Mouse (Mus musculus): ENCODE measurements around the gene Sp7. TPM values are rescaled to one million over a fixed set of nuclear protein-coding genes. Genes with fewer than 3 reads are reported as not detected.

Gene Sp7
- not detected for total RNA-seq (2023)

GRCm38 (mm10) chr15:102366733-102367344, at the start of gene Sp7:
Gene Sp7 (minus strand): TSS chr15:102367182.

GRCm38 (mm10) chr15:102405489-102406195, 38.7 kb upstream of the Sp7 start, which contains the start of gene Sp1:
Gene Sp1 (plus strand): TSS chr15:102406143.

GRCm38 (mm10) chr15:102350138-102350941, 16.6 kb downstream of the Sp7 start, which contains the start of gene Aaas:
Gene Aaas (minus strand): TSS chr15:102350771.

GRCm38 (mm10) chr15:102331610-102332015, 35.4 kb downstream of the Sp7 start, which contains the start of gene Myg1:
Gene Myg1 (plus strand): TSS chr15:102331709.

GRCm38 (mm10) chr15:102326022-102326576, 40.9 kb downstream of the Sp7 start, which contains the start of gene Pfdn5:
Gene Pfdn5 (plus strand): TSS chr15:102326116.

Other genes with a start within 250 kb of the Sp7 start
- gene Spryd3, start 230.9 kb downstream of the Sp7 start, total RNA-seq (2023), result 10 to 100 TPM; 23.5 to 24.4 TPM
- 1 to 10 TPM; 1.3 to 2.7 TPM for gene Igfbp6, start 222.8 kb downstream of the Sp7 start, total RNA-seq (2023)
- gene Soat2, start 216.7 kb downstream of the Sp7 start, total RNA-seq (2023), result 1 to 10 TPM in 1 of 2 experiments, under 1 TPM in 1; 0.70 to 1.4 TPM
- 10 to 100 TPM; 81.6 to 82.5 TPM for gene Zfp740, start 163.9 kb downstream of the Sp7 start, total RNA-seq (2023)
- gene Csad, start 162.5 kb downstream of the Sp7 start, total RNA-seq (2023), result 10 to 100 TPM; 23.0 to 29.3 TPM
- 100 to 1,000 TPM; 452 to 480 TPM for gene Itgb7, start 135.2 kb downstream of the Sp7 start, total RNA-seq (2023)
- 10 to 100 TPM; 92.1 to 98.7 TPM for gene Rarg, start 109.7 kb downstream of the Sp7 start, total RNA-seq (2023)
- not detected for gene Gm9918, start 96.6 kb downstream of the Sp7 start, total RNA-seq (2023)
- 10 to 100 TPM; 61.9 to 62.3 TPM for gene Mfsd5, start 87.7 kb downstream of the Sp7 start, total RNA-seq (2023)
- gene Espl1, start 70.9 kb downstream of the Sp7 start, total RNA-seq (2023), result 1 to 10 TPM; 6.8 to 7.2 TPM
- 100 to 1,000 TPM; 450 to 458 TPM for gene Pfdn5, start 41.1 kb downstream of the Sp7 start, total RNA-seq (2023)
- 10 to 100 TPM; 30.1 to 40.6 TPM for gene Myg1, start 35.5 kb downstream of the Sp7 start, total RNA-seq (2023)
- 10 to 100 TPM; 24.3 to 28.5 TPM for gene Aaas, start 16.4 kb downstream of the Sp7 start, total RNA-seq (2023)
- gene Sp1, start 39.0 kb upstream of the Sp7 start, total RNA-seq (2023), result 100 to 1,000 TPM; 147 to 181 TPM
- gene Amhr2, start 78.2 kb upstream of the Sp7 start, total RNA-seq (2023), result not detected
- 100 to 1,000 TPM; 272 to 309 TPM for gene Prr13, start 91.8 kb upstream of the Sp7 start, total RNA-seq (2023)
- gene Pcbp2, start 103.4 kb upstream of the Sp7 start, total RNA-seq (2023), result 100 to 1,000 TPM; 637 to 654 TPM
- gene Gm10337, start 136.5 kb upstream of the Sp7 start, total RNA-seq (2023), result 10 to 100 TPM in 1 of 2 experiments, 1 to 10 TPM in 1; 7.0 to 10.1 TPM
- gene Map3k12, start 149.9 kb upstream of the Sp7 start, total RNA-seq (2023), result under 1 TPM; 0.55 to 0.82 TPM
- gene Tarbp2, start 151.0 kb upstream of the Sp7 start, total RNA-seq (2023), result 10 to 100 TPM; 22.3 to 28.1 TPM
- gene Npff, start 157.8 kb upstream of the Sp7 start, total RNA-seq (2023), result 10 to 100 TPM in 1 of 2 experiments, 1 to 10 TPM in 1; 8.2 to 11.4 TPM